Mouse (Mus musculus) neural tube, postnatal 0 days (tissue): ENCODE data around the gene Slc35c1. TPM values are rescaled to one million over a fixed set of nuclear protein-coding genes. Genes with fewer than 3 reads are reported as not detected.

Experiments
- polyA plus RNA-seq: library from polyadenylated mRNA; unstranded; fragments of >200 nt; fragmentation: Nextera tagmentation; extraction: Ambion mirVana; gene quantifications from 2 replicates; pipeline ENCODE4 v1.2.1, GENCODE M21; 2015

Slc35c1 gene
- 15.7 and 18.0 TPM in 2 replicates for polyA plus RNA-seq

DNA sequence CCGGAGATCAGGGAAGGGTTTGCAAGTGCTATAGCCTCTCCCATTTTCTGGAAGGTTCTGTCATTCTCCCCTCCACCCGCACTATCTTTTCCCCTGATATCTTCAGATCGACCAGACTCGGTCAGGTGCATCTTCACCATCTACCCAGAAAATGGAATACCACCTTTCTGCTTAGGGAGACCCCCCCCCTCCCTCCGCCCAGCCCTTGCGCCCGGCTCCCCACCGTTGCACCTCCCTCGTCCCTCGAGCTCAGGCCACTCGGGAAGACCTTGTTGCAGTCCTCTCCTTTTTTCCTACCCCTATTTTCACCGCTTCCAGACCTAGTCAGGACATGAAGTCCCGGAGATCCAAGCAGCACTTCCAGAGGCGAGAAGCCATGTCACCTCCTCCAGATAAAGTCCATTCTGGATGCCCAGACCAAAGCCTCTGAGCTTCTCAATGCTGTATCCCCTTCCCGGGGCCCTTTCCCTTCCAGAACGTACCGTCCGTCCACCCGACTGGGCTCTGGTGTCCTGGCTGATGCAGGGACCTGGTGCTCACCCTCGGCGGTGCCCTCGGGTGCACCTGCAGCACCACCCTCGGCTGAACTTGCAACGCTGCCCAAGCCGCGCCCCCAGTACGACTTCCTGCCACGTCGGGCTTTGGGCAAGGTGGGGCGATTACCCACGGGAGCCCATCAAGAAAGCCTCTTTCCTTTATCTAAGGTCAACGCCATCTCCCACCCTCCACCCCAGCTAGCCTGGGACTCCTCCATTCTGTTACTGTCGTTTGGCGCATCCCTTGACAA is at the start of gene Slc35c1:
Slc35c1 (minus strand) TSS at position 618 of the 787 bp plus-strand sequence.

DNA sequence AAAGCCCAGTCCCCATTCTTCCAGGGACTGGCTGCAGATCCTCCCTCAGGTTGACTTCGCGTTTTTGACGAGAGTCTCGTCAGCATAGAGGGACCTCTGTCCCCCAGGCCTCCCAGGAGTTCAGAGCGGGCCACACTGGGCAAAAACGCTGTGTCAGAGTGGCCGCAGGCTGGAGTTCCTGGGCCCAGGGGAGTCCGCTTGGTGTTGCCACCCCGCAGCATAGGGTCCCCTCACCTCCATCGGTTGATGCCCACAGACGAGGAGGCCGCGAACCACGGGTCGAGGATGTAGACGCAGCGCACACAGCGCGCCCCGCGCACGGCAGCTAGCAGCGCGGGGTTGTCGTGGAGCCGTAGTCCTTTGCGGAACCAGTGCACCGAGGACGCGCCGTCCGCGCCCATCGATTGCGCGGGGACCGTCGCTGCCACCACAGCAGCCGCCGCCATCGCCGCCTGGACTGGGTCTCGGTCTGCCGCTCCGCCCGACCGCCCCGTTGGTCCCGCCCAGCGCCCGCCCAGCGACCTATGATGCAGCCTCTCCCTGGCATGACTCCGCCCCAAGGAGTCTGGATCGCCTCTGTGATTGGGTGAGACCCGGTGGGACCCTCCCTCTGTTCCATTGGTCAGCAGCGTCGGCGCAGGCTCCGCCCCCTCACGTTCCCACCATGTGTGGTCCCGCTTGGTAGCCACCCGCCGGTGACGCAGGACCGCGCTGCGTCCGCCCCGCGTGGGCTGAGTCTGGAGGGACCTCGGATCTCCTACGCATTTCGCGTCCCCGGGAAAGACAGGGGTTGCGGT is 26.6 kb downstream of the Slc35c1 start, which contains the start of gene Cry2:
Cry2 (minus strand) TSS at position 466 of the 797 bp plus-strand sequence.

Other genes starting within 250 kb of the Slc35c1 start
- gene Pex16, start 85.9 kb downstream of the Slc35c1 start, polyA plus RNA-seq, result 44.7 and 45.8 TPM in 2 replicates
- gene Large2, start 85.7 kb downstream of the Slc35c1 start, polyA plus RNA-seq, result 0.83 and 1.3 TPM in 2 replicates
- 5.4 and 6.4 TPM in 2 replicates for gene 1700029I15Rik, start 78.0 kb downstream of the Slc35c1 start, polyA plus RNA-seq
- gene Mapk8ip1, start 59.3 kb downstream of the Slc35c1 start, polyA plus RNA-seq, result 206 and 208 TPM in 2 replicates
- gene Cry2, start 26.5 kb downstream of the Slc35c1 start, polyA plus RNA-seq, result 44.1 and 48.1 TPM in 2 replicates
- gene Chst1, start 139.2 kb upstream of the Slc35c1 start, polyA plus RNA-seq, result 35.0 and 37.4 TPM in 2 replicates